Mouse (Mus musculus): Measurements from ENCODE around the gene Tbk1. TPM values are rescaled to one million over a fixed set of nuclear protein-coding genes. Genes with fewer than 3 reads are reported as not detected.

Gene Tbk1
- polyA plus RNA-seq (2012; rRNA removed): 45.2 and 50.4 TPM in 2 replicates

DNA sequence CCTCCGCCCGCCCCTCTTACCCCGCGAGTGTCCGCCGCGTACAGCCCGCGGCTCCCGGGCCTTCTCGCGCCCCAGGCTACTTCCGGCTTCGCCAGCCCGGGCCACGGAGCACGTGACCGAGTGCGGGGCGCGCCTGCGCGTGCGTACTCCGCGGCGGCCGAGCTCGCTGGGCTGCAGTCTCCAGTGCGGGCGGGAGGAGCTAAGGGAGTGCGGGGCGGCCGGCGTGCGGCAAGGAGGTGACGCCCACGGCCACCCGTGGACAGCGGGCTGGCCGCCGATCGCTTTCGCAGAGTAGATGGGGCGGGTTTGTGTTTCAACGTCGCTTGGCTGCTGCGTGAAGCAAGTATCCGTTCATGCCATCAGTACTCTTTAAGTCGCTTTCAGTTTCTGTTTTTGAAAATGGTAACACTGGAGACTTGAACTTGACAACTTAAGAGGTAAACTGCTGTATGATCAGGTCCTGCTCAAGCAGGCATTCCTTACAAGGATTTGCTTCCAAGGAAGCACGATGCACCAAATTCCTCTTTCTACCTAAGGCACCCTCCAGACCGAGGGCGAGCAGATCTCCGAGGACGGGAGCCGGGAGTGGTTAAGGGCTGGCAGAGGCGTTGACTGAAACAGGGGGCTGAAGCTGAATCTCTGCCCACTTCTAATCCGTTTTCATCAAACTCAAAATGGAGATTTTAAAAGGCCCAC lies at the start of gene Tbk1:
Gene Tbk1 (minus strand): TSS at position 113 of the 696 bp plus-strand sequence.
- DNase-seq (ENCODE audit: extremely low spot score in 1 of 2, low spot score in 1 of 2): peak; percentile 76 to 94

DNA sequence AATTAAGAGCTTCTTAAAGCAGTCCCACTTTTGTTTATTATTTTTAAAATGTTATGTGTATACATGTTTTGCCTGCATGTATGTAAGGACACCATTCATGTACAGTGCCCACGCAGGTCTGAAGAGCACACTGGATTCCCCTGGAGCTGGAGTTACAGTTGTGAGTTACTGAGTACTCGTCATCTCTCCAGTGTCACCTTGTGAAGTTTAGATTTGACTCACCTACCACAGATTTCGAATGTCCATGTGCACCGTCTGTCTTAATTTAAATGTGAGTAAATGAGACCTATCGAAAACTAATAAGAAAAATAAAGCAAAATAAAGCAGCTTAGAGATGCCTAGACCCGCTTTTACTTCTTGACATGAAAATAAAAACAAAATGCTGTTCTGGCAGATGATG lies 49.7 kb upstream of the Tbk1 start:
- DNase-seq (ENCODE audit: extremely low spot score in 1 of 2, low spot score in 1 of 2): no peak

DNA sequence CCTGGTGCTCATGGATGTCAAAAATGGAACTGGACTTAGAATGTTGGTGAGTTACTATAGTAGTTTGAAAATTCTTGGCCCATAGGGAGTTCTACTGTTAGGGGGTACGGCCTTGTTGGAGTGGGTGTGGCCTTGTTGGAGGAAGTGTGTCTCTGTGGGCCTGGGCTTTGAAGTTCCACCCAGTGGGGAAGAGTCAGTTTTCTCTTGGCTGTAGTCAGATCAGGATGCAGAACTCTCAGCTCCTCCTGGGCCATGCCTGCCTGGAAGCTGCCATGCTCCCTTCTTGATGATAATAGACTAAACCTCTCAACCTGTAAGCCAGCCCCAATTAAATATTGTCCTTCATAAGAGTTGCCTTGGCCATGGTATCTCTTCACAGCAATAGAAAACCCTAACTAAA lies 47.6 kb upstream of the Tbk1 start:
- DNase-seq (ENCODE audit: extremely low spot score in 1 of 2, low spot score in 1 of 2): no peak

DNA sequence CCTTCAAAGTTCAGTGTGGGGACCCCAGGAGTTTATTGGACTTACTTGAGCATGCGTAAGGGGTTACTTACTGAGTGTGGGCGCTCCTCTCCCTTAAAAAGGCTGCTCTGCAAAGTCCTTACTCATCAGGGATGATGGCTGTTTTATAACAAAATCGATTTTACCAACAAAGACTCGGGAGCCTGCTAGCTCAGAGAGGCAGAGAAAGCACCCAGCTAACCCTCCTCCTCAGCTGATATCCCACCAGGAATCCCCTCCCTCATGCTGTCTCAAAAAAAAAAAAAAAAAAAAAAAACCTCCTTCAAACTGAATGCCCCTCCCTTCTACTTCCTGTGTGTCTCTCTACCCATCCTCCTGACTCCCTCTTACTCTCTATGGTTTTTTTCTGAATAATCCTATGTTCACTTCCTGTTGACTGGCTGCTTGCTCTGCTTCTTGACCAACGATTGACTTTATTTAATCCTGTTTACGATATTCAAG lies 42.0 kb upstream of the Tbk1 start:
- no peak for DNase-seq (ENCODE audit: extremely low spot score in 1 of 2, low spot score in 1 of 2)

DNA sequence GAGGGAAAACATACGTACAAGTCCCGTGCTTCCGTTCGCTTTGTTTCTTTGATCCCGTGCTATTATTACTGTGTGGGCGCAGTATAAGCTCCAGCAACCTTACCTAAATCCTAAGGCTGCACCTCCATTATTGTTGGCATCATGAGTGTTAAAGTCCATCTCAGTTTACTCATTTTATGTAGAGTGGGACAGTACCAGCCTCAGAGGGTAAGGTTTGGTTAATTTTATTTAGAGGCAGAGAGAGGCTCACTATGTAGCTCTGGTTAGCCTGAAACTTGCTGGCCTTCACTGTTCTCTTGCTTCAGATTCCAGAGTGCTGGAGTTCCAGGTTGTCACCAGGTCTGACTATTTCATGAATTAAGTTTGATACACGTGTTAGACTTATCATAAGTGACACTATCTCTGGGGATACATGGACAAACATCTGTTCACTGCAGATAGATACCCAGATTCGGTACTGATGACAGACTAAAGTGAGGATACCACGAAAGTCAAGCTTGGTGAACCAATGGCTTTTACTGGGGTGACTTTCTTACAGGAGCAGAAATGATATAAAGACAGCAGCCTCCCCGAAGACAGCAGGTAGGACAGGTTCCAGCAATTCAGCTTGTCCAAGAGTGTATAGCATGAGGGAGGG lies 40.7 kb upstream of the Tbk1 start:
- DNase-seq (ENCODE audit: extremely low spot score in 1 of 2, low spot score in 1 of 2): no peak

DNA sequence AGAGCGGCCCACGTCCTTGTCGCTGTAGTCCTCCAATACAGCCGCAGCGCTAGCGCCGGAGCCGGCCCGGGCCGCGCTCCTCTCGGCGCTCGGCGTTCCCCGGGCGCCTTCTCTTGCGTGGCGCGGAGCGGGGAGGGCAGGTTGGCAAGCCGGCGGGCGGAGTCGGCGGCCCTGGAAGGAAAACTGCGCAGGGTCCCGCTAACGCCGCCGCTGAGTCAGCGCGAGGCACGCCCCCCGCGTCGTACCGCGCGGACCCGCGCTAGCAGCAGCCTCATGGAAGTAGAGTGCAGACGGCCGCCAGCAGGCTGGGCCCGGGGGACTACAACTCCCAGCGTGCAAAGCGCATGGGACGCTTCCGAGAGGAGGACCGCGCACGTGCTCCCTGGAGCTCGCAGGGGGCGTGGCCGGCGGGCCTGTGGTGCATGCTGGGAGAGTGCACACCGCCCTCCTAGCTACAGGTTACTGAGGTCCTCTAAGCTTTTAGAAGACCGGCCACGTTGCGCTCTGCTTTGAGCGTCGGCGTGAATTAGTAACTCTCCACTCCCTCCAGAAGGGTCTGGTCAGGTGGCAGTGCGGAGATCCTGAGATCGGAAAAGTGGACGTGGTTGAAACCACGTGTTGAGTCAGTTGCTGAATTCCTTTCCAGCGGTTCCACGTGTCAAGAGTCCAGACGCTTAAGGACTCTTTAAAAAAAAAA lies 39.7 kb upstream of the Tbk1 start, which contains the start of gene Xpot:
Gene Xpot (minus strand): TSS at position 147 of the 697 bp plus-strand sequence.
- peak; percentile 96 to 98 for DNase-seq (ENCODE audit: extremely low spot score in 1 of 2, low spot score in 1 of 2)

DNA sequence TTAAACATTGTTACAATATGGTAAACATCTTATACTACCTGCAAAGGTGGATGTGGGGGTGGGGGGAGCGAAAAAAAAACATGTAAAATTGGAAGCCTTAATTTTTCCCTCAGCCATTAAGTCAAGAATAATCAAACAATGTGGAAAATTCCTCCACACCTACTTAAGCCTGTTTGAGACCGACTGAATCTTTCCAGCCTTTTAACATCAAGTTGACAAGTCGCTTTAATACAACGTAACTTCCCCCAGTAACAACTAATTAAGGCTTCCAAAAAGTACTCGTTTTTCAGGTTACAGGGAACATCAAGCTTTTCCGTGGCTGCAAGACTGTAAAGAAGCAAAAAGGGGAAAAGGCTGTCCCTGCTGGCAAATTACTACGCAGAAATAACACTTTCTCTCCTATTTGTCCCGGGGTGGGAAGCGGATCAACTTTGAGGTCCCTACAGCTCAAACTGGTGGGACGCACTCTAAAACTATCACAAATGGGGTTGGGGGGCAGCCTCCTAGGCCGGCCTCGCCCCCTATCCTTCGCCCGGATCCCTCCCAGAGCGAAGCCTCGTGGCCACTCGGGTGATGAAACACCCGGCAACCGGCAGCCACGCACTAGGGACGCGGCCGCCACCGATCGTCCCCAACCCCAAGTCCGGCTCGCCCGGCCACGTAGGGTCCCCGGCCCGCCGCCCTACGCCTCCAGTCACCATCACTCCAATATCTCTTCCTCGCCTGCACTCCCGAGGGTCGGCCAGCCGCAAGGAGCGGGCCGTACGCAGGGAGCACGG lies 39.0 kb upstream of the Tbk1 start:
- DNase-seq (ENCODE audit: extremely low spot score in 1 of 2, low spot score in 1 of 2): peak in 1 of 2 experiments; percentile 15

DNA sequence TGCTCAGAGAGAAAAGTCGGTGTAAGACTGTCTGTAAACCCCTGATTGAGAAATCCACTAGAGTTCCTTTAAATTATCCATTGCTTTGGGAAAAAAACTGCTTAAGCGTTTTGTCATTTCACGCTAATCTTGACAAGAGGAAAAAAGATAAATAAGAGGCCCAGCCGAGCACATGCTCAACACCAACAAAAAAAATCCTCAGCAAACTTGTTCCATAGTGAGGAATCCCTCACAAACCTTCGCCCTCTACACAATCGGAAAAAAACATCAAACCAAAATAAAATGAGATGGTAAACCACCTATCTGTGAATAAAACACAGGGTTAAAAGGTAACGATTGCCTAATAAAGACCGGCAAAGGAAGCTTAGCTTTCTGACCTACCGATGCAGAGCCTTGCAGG lies 38.4 kb upstream of the Tbk1 start:
- DNase-seq (ENCODE audit: extremely low spot score in 1 of 2, low spot score in 1 of 2): no peak

DNA sequence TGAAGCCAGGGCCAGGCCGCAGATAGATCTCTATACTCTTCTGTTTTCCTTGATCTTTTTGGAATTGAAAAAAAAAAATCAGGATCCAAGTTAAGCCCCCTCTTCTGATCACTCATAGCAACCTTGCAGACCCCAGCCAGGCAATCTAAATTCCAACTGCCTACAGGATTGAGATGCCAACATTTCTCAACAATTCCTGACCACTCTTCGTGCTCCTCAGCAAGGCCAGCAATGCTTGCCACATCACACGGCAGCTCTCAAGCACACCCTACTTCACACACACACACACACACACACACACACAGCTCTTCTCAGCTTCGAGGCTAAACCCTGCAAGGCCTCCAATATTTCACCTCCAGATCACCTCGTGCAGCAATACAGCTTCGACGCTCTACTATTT lies 37.1 kb upstream of the Tbk1 start:
- no peak for DNase-seq (ENCODE audit: extremely low spot score in 1 of 2, low spot score in 1 of 2)

DNA sequence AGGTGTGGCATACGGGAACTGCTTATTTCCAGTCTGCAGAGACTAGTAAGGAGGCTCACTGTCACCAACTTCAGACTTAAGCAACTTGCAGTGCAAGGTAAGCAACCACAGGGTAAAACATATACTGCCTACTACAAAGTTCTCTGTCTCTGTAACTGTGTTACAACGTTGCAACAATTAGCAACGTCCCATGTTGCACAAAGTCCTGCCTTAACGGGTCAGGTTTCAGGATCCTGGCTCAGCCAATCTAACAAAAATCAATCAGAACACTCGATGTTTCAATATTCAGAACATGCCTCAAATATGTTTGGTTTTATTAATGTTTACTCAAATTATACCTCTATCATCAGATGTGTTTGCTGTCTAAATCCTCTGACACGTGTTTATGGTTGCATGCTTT lies 35.8 kb upstream of the Tbk1 start:
- no peak for DNase-seq (ENCODE audit: extremely low spot score in 1 of 2, low spot score in 1 of 2)

DNA sequence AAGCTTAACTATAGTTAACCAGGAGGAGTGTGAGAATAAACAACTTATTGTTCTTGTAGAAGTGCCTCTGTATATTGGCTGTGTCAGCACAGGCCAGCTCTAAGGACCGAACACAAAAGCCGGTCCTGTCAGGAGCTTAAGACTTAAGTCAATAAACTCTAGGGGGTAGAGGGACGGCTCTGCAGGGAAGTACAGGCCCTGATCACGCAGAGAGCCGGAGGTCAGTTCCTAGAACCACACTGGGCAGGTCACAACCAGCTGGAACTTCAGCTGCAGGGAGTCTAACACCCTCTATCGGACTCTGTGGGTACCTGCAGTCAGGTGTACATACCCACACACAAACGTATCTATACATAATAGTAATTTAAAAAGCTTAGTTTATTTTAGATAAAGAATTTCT lies 29.3 kb upstream of the Tbk1 start:
- DNase-seq (ENCODE audit: extremely low spot score in 1 of 2, low spot score in 1 of 2): no peak

DNA sequence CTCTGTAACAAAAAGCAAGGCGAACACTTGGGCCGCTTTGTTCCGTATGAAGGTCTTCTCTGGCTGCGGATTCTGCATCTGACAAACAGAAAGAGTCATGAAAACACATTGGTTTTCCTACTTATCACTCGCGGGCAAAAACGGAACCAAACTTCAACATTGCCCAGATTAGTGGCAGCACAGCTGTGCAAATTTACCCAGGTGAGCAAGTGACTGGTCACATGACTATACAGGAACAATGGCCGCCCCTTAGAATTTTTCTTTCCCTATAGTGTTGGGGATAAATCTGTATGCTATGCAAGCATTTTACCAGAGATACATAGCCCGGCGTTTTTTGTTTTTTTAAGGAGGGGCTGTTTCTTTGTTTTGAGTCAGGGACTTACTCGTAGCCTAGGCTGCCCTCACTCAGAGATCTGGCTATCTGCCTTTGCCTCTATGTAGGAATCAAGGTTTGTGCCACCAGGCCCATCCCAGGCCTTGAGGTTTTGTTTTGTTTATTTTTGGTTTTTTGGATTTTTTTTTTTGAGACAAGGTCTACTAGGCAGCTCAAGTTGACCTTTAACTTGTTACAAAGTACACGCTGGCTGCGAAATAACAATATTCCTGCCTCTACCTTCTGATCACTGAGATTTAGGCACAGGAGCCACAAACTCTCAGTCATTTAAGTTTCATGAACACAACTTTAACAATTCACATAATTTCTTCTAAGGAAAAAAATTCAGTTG lies 28.7 kb upstream of the Tbk1 start:
- DNase-seq (ENCODE audit: extremely low spot score in 1 of 2, low spot score in 1 of 2): no peak

DNA sequence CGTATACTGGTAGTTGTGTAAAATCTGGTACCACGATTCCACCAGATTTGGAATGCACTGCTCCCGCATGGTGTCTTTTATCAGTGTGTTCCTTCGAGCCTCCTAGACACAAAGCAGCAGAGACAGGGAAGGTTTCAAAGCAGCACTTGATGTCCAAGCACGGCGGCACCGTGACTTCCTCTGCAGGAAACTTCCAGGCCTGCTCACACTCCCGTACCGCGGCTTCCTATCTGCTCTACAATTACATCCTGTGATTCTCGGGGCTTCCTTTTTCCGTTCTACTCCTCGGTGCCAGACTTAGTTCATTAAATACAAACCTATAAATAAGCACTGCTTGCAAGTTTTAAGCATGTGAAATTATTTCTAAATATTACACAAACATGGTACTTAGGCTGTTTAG lies 27.0 kb upstream of the Tbk1 start:
- no peak for DNase-seq (ENCODE audit: extremely low spot score in 1 of 2, low spot score in 1 of 2)

DNA sequence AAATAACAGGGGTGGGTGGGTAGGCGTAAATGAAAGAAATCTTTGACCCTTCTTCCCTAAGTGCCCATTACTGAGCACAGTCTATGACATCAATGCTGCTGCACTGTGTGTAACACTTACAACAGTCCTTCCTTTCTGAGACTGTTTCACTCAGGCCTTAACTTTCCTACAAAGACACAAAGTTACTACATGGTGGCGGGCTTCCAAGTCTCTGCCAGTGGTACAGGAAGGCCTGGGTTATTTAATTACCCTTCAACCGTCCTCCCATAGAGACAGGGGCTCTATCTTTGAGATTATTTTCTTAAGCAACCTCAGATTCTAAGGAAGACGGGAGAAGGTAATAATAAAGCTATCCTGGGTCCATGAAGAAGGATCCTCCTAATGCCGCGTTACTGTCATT lies 25.9 kb upstream of the Tbk1 start:
- no peak for DNase-seq (ENCODE audit: extremely low spot score in 1 of 2, low spot score in 1 of 2)

DNA sequence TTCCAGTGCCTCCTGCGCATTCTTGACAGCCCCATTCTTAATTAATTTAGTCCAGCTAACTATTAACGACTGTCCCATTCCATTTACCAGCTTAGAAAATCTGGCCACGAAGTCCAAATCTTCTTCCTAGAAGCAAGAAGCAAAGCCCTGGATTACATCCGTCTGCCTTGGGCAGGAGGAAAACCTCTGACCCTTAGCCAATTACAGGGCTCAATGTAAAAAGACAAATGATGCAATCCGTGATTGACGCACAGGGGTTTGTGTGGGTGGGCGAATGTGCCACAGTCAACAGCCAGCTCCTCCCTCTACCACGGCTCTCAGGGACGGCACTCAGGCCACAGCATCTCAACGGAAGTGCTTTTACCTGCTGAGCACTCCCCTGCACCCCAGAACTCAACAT lies 25.0 kb upstream of the Tbk1 start:
- DNase-seq (ENCODE audit: extremely low spot score in 1 of 2, low spot score in 1 of 2): no peak

DNA sequence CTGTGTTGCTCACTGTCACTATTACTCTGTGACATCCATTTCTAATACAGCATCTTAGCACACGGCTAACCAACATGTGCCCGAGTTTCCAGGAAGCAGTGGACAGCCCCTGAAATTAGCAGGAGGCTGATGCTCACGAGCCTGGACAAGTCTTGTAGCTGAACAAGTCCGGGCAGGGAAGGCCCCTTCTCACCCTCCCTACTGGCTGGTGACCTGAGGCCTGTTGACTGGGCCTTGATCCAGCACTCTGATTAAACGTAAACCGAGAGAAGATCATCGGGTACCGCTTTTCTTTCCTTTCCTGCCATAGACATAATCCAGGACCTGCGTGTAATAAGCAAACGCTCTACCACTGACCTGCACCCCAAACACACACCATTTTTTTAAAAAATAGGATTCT lies 21.6 kb upstream of the Tbk1 start:
- DNase-seq (ENCODE audit: extremely low spot score in 1 of 2, low spot score in 1 of 2): no peak

DNA sequence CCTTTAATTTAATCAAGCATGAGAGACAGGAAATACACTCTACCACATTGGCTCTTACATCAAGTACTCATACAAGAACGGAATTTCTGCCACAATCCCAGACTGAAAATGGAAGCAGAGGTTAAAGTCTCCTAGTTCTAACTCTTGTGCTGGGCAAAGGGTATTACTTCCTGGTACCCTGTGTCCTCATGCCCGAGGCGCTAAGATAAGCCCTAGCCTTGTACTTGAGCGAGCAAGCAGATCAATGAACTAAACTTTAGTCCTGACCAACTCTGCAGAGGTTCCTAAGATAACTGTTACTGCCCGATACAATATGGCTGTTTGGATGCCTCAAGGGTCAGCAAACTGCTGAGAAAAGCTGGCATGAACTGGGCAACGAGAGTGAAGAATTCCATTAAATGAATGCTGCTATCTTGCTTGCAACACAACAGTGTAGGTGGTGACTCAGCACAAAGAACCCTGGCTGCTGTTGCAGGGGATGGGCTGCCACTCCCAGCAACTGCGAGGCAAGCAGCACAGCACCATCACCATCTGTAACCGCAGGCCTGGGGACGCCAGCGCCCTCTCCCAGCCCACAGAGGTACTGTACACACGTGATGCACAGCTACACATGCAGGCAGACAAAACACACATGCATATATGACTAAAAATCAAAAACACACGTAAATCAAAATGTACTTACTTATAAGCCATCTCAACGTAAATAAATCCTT lies 18.2 kb upstream of the Tbk1 start:
- DNase-seq (ENCODE audit: extremely low spot score in 1 of 2, low spot score in 1 of 2): no peak

DNA sequence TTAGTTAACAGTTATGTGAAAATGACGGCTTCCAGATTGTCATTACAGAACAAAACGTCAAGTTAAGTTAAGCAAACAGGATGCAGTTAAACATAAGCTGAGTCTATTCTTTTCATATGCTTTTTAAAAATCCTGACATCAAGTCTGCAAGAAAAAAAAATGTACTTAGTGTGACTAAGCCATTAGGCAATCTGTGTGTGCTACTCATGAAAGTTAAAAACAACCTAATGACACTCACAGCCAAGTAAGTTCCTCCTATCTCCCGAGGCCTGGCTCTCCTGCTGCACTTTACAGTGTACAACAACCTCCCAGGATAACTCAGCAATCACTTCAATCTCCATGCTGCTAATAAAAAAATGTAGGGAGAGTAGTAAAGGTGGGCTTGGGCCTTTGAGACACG lies 17.0 kb upstream of the Tbk1 start:
- DNase-seq (ENCODE audit: extremely low spot score in 1 of 2, low spot score in 1 of 2): no peak

DNA sequence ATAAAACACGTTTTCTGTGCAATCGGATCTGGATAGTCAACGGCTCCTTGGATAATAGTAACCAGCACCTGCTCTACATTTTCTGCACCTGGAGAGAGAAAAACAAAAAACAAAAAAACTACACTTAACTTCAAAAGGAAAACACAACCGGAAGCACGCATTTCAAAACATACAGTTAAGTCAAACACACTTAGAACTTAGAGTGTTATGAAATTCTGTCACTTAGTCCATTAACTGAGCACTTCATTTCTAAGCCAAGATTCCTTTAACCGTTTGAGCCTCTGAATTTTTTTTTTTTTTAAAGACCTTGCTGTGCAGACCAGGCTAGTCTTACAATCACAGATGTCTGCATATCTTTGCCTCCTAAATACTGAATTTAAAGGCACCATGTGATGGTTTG lies 14.7 kb upstream of the Tbk1 start:
- DNase-seq (ENCODE audit: extremely low spot score in 1 of 2, low spot score in 1 of 2): no peak

DNA sequence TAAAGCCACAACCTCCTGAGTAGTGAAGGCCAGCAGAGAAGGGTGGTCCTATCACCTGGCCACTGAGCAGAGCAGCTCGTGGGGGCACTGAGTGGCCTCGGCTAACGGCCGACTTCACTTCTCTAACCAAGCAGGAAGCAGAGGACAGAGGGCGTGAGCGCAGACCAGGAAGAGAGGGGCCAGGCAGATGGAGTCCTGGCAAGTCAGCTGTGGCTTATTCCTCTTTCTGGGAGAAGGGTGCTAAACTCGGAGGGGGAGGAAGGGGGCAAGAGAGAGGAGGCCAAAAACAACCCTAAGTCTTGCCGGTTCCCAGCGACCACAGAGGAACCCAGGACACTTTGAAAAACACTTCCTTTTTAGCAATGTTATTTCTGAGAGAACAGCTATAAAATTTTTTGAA lies 10.0 kb upstream of the Tbk1 start:
- DNase-seq (ENCODE audit: extremely low spot score in 1 of 2, low spot score in 1 of 2): no peak

Measured in frontal cortex, adult 2 months (tissue).